Mouse (Mus musculus): ENCODE results near the gene F9.
A peak's percentile ranks its signal among the peaks of the same experiment; 100 is the strongest.
"Not testable (repeated sequence)": the region's sequence is repeated elsewhere in the genome, so short reads cannot be mapped to it uniquely, and the experiment has no call there.

The F9 gene

DNA sequence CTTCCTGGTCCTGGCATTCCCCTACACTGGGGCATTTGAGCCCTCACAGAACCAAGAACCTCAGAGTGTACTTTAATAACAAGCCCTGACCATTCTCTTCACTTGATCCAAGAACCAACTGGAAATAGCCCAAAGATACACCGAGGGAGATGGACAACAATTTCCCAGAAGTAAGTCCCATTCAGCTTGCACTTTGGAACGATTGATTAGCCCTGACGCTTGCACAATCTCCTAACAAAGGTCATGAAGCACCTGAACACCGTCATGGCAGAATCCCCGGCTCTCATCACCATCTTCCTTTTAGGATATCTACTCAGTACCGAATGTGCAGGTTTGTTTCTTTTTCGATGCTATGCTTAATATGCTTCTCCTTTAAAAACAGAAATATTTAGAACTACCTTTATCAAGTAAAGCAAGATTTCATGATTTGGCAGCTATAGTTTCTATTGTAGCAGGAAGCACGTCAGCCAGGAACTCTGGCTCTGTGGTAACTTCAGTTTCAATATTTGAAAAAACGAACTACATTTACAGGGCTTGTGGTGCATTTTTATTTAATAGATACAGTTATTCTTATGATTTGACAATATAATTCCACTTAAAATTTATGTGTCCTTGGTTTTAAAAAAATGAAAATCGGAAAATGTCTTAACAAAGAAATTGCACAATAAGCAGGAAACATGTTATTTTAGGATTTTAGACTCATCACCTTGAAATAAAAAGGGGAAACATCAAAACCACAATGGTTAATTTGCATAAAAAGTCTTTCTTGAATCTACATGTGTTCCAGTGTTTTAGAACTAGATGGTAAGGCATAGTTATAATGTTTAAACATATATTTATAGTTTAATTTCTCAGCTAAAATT, at the start of gene F9:
TSS of gene F9 (plus strand) at position 244 of the 863 bp plus-strand sequence.
- DNase-seq = no peak

DNA sequence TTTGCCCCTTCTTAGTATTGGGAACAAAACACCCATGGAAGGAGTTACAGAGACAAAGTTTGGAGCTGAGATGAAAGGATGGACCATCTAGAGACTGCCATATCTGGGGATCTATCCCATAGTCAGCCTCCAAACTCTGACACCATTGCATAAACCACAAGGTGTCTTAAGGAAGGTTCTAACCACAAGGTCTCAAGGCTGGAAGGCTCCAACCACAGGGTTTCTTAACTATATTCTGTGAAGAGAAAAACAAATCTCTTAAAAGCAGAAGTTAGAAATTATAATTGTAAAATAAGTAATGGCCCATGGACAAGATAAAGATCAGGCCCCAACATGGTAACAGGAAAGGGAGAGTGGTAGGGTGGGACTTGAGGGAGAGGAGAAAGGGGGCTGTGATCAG, 29.5 kb upstream of the F9 start:
- not testable (repeated sequence) for DNase-seq

DNA sequence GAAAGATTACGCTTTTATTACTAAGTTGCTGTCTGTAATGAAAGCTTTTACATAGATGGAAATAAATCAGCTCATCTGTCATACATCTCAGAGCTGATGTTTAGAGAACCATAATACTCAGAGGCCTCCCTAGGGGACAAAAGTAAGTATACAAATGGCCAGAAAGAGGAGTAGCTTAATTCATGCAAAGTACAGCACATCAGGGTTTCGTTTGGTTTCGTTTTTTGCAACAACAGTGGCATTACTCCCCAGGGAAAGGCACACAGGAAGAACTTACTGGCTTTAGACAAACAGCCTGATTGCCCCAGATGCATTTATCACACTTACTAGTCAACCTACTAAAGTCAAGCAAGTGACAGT, 800 bp downstream of the F9 start:
- no peak for DNase-seq

DNA sequence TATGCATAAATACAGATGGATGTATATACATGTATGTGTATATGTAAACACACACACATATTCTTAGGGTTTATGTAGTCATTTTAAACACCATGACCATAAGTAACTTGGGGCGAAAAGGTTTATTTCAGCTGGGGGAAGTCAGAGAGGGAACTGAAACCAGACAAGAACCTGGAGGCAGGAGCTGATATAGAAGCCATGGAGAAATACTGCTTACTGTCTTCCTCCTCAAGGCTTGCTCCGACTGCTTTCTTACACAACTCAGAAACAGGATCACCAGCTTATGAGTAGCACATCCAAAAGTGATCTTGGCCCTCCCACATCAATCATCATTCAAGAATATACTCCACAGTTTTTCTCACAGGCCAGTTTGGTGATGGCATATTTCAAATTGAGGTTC, 2.2 kb downstream of the F9 start:
- DNase-seq = no peak

DNA sequence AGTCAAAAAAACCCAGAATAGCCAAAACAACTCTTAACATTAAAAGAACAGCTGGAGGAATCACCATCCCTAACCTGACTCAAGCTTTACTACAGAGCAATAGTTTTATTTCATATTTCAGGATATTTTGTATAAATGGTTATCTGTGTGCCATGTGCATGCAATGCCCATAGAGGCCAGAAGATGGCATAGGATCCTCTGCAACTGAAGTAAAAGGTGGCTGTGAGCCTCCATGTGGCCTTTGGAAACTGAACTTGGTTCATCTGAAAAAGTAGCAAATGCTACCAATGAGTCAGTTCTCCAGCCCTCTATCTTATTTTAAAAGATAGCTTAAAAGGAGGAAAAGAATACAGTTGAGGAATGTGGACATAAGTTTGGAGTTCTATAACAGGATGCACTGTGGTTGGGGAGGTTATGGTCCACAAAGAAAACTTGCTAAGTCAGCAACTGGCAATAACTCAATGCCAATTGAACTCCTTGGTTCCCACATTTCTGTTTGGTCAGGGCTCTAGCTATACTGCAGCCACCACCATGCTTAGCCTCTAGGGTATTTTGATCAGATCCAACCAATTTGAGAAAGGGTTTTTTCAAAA, 13.9 kb downstream of the F9 start:
- DNase-seq = peak; percentile 53 to 57

DNA sequence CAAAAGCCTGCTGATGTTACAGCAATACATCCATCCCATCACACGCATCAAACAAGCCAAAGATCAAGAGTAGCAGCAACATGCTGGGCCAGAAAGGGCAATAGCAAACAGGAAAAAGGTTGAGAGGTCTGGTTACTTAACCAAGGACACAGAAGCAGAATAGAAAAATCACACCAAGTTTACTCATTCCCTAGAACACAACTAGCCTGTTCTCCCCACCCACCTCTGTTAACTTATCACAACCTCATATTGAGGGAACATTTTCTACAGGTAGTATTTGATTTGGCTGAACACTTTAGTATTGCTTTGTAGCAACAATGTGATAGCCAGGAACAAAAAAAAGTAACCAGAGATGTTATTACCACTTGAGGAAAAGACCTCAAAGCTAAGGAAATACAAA, 15.3 kb downstream of the F9 start:
- DNase-seq = no peak

DNA sequence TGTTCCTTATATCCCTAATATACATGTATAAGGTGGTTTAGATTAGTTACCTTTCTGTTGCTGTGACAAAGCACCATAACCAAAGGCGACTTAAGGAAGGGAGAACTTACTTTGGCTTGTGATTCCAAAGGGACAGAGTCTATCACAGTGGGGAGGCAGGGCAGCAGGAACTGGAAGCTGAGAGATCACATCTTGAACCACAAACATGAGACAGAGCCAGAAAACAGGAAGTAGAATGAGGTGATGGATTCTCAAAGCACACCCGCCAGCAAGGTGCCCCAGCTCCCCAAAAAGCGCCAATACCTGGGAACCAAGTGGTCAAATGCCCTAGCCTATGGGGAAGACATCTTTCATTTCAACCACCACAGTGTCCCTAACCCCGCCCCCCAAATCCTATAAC, 21.7 kb downstream of the F9 start:
- no peak for DNase-seq

DNA sequence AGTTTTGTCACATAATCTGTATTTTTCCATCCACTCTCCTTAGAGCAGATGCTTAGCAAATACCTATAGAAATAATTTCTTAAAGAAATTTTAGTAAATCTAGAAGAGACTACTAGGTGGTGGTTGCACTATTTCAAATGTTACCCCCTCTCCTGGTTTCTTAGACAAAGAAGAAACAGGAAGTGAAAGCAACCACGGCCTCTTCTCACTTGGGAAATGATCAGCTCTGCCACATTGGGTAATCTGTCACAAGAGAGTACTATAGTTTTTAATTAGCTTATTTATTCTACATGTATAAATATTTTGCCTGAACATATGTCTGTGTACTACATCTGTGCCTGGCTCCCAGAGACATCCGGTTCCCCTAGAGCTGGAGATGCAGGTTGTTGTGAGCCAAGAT, 22.3 kb downstream of the F9 start:
- no peak for DNase-seq

DNA sequence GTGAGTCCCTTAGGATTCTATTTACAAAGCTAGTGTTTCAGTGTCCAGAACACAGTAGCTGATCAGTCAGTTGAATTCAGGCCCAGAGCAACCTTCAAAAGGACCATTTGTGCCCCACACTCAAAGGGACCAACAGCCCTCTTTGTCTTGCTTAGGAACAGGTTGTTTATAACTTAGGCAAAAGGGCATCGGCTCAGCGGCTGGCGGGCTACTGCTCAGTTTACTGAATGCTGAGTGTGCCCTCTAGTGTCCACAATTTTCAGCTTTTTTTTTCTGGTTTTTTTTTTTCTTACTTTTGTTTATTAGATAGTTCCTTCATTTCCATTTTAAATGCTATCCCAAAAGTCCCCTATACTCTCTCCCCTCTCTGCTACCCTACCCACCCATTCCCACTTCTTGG, 27.4 kb downstream of the F9 start:
- peak; percentile 21 to 49 for DNase-seq

DNA sequence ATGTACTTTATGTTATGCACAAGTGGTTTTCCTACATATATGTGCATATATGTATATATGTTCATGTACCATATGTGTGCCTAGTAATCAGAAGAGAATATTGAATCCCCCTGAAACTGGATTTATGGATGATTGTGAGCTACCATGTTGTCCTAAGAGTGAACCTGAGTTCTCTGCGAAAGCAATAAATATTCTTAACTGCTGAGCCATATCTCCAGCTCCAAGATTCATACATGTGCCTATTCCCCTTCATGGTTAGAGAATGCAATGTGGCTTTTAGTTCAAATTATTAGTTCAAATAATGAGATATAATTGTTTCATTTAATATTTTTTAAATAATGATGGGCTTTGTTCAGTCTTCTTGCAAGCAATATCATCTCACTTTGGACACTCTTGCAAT, 55.5 kb downstream of the F9 start:
- no peak for DNase-seq

DNA sequence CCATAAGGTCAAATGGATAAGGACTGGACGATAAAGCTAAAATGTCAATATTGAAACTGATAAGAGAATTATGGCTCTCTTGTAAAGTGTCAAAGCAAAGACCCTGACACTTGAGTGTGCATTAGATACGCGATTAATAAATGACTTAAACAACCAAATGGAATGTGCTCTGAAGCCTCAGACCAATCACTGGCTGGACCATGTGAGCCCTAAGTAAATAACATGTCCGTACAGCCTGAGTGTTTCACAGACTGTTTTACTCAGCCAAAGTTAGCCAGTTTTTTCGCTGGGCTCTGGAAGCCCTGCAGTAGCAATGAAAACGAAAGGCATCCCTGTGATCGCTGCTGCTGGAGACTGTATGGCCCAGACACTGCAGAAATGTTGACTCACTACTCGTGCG, 55.9 kb downstream of the F9 start:
- DNase-seq = no peak

DNA sequence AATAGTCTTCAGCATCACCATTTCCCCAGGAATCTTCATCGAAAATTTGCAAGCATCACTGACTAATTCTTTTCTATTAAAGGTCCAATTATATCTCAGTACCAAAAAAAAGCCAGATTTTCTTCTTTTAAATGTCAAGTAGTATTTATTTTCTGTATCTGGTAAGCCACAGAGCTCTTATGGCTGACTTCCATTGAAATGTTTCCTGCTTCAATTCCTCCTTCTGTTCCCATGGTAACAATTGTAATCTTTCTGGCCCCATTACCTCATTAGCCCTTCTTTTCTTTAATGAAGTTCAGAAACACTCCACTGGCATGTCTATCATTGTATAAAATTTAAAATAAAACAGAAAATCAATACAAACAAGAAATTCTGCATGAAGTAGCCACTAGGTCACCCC, 76.1 kb downstream of the F9 start:
- no peak for DNase-seq

Measured in kidney, postnatal 4 days (tissue).